Mouse (Mus musculus) liver, embryonic 11.5 days (tissue): Measurements from ENCODE around the gene Cacfd1. TPM values are rescaled to one million over a fixed set of nuclear protein-coding genes. Genes with fewer than 3 reads are reported as not detected.

ENCODE experiments used
- ATAC-seq: fragments of 200-750 bp; cut with Nextera tagmentation; replicated peaks from 2 replicates; pipeline ENCODE4 v1.8.0; 2017; ENCODE audit warnings: moderate number of reproducible peaks, mild to moderate bottlenecking, moderate TSS enrichment, moderate library complexity; ENCODE audit not compliant: low FRiP score
- DNase-seq: peaks from one replicate; pipeline ENCODE4 v3.0.0-alpha.2; 2017; ENCODE audit warnings: low spot score
- H3K27ac ChIP-seq: fragments of 300-500 bp; sonication (generic); 2 replicates; pipeline ENCODE4 v1.5.1; 2014; ENCODE audit warnings: mild to moderate bottlenecking, low read depth, low read length, control low read depth
- H3K27me3 ChIP-seq: fragments of 300-500 bp; sonication (generic); replicated peaks from 2 replicates; pipeline ENCODE4 v1.6.1; 2014; ENCODE audit warnings: low read length, mixed read lengths; ENCODE audit not compliant: control insufficient read depth, insufficient read depth
- H3K36me3 ChIP-seq: fragments of 300-500 bp; sonication (generic); 2 replicates; pipeline ENCODE4 v1.6.1; 2014; ENCODE audit warnings: mild to moderate bottlenecking, low read length, moderate library complexity, mixed read lengths; ENCODE audit not compliant: control insufficient read depth, insufficient read depth
- H3K4me1 ChIP-seq: fragments of 300-500 bp; sonication (generic); replicated peaks from 2 replicates; pipeline ENCODE4 v1.6.1; 2014; ENCODE audit warnings: low read length, mixed read lengths; ENCODE audit not compliant: control insufficient read depth, insufficient read depth
- H3K4me2 ChIP-seq: fragments of 300-500 bp; sonication (generic); 2 replicates; pipeline ENCODE4 v1.6.1; 2014; ENCODE audit warnings: mild to moderate bottlenecking, control low read depth, moderate library complexity
- H3K4me3 ChIP-seq: fragments of 300-500 bp; sonication (generic); 2 replicates; pipeline ENCODE4 v1.5.1; 2014; ENCODE audit warnings: low read depth, low read length, control low read depth
- H3K9ac ChIP-seq: fragments of 300-500 bp; sonication (generic); 2 replicates; pipeline ENCODE4 v1.6.1; 2014; ENCODE audit warnings: low read depth, low read length, control low read depth
- H3K9me3 ChIP-seq: fragments of 300-500 bp; sonication (generic); 2 replicates; pipeline ENCODE4 v1.6.1; 2016; ENCODE audit warnings: low read length, inconsistent platforms, mixed read lengths; ENCODE audit not compliant: control insufficient read depth
- WGBS: fragments of 180-500 bp; shearing (Covaris S2); extraction: QIAGEN DNeasy Blood & Tissue Kit; methylation state at CpG from one replicate; pipeline ENCODE4 v1.1.7; 2014; 5-methylcytosine and 5-hydroxymethylcytosine counted together
- polyA plus RNA-seq: library from polyadenylated mRNA; unstranded; fragments of >200 nt; fragmentation: Nextera tagmentation; extraction: Ambion mirVana; gene quantifications from 2 replicates; pipeline ENCODE4 v1.2.1, GENCODE M21; 2014

The Cacfd1 gene
- polyA plus RNA-seq, 1 experiment from 2014 or later = 32.6 TPM

DNA sequence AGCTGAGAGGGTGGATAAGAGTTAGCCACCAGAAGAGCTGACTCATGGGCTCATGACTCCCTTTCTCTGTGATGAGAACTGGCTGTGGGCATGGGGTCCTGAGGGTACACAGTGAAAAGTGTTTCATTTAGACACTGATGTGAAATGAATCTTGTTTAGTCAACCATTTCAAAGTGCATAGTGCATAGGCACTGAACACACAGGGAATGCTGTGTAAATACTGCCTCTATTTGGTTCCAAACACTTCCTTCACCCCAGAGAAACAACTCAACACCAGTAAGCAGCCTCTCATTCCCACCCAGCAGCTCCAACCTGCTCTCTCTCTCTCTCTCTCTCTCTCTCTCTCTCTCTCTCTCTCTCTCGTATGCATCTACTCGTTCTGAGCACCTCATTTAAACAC is 25.5 kb upstream of the Cacfd1 start:
- ATAC-seq (no peak), DNase-seq (no peak)
- WGBS = 59% methylated on average over 2 of the region's 2 CpGs

DNA sequence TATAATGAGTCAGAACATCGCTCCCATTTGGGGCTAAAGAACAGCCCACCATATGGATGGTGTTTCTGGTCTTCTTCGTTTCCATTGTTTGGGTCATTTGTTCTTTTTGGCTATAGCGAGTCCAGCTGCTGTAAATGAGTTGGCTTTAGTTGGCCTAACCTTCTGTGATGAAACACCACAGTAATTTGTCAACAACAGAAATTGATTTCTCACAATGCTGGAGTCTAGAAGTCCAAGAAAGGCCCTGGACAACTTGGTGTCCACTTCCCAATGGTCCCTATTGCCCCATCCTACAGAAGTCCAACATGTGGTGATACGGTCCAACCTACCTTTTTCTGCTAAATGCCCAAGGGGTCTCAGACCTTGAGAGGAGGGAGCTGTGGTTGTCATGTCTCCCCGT is 25.1 kb upstream of the Cacfd1 start:
- no peak overlapping the region for H3K4me2 ChIP-seq
- H3K27ac ChIP-seq = no peak overlapping the region
- no peak overlapping the region for H3K4me3 ChIP-seq
- H3K36me3 ChIP-seq = no peaks in the 10 kb centered on the region
- no peaks in the 10 kb centered on the region for H3K4me1 ChIP-seq
- DNase-seq (no peak), ATAC-seq (no peak)
- no peak overlapping the region for H3K9ac ChIP-seq
- no peaks in the 10 kb centered on the region for H3K9me3 ChIP-seq
- H3K27me3 ChIP-seq = peaks cover 6% of the 10 kb centered on the region; the same call in 1 of the 2 replicates
- 82% methylated on average over 5 of the region's 5 CpGs for WGBS

More for the DNA sequence above, 25.5 kb upstream of the Cacfd1 start:
- Histone ChIP-seq H3K4me3 (no peak overlapping the region), H3K9ac (no peak overlapping the region), H3K4me2 (no peak overlapping the region), H3K9me3 (no peaks in the 10 kb centered on the region), H3K36me3 (no peaks in the 10 kb centered on the region), H3K27ac (no peak overlapping the region), H3K27me3 (peaks cover 6% of the 10 kb centered on the region; the same call in 1 of the 2 replicates), H3K4me1 (no peaks in the 10 kb centered on the region)

DNA sequence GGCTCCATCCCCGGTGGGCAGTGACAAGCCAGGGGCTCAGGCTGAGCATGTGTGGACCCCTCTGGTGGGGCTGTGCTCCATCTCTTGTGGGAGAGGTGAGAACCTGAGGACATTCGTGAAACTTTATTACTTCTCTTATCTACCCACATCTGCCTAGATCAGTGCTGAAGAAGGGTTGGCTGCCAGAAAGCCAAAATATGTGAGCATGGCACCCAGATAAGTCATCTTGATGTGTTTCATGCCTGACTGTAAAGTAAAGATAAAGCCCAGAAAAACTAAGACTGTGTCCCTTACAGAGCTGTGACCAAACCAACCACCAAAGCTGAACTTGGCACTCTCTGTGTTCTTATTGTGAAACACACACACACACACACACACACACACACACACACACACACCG is 15.8 kb upstream of the Cacfd1 start:
- ATAC-seq (no peak), DNase-seq (no peak)
- no peaks in the 10 kb centered on the region for H3K9me3 ChIP-seq
- no peak overlapping the region for H3K9ac ChIP-seq
- H3K36me3 ChIP-seq = no peaks in the 10 kb centered on the region
- H3K4me1 ChIP-seq = no peaks in the 10 kb centered on the region
- no peak overlapping the region for H3K4me2 ChIP-seq
- no peak overlapping the region for H3K4me3 ChIP-seq
- no peaks in the 10 kb centered on the region for H3K27me3 ChIP-seq
- no peak overlapping the region for H3K27ac ChIP-seq
- WGBS = 61% methylated on average over 3 of the region's 3 CpGs

DNA sequence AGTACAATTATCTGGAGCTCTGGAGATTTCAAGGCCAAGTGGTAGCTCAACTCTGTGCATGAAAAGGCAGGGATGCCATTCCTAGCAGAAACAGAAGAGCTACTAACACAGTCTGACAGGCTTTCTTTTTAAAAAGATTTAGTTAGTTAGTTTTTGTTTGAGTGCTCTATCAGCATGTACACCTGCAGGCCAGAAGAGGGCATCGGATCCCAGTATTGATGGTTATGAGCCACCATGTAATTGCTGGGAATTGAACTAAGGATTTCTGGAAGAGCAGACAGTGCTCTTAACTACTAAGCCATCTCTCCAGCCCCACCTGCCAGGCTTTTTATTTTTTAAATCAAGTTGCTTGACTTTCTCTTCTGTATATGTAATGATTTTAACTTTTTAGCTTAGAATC is 12.2 kb upstream of the Cacfd1 start:
- Histone ChIP-seq H3K27ac (no peak overlapping the region), H3K4me3 (no peak overlapping the region), H3K9ac (no peak overlapping the region), H3K36me3 (no peaks in the 10 kb centered on the region), H3K4me2 (no peak overlapping the region), H3K9me3 (no peaks in the 10 kb centered on the region), H3K4me1 (no peaks in the 10 kb centered on the region), H3K27me3 (no peaks in the 10 kb centered on the region)
- no peak for DNase-seq
- WGBS = 88% methylated on average over 1 of the region's 1 CpGs
- ATAC-seq = no peak

DNA sequence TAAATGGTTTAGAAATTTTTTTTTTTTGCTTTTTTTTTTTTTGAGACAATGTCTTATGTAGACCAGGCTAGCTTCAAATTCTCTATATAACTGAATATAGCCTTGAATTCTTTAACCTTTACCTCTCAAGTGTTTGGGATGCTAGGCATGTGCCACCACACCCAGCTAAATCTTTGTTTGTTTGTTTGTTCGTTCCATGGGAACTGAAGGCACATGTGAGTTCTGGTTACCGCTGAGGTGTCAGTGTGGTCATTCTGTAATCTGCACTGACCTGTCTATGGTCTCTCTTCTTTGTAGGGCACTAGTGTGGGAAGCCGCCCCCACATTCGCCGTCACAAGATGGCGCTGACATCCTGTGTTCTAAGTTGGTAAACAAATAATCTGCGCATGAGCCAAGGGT is 11.7 kb upstream of the Cacfd1 start:
- H3K9me3 ChIP-seq = no peaks in the 10 kb centered on the region
- no peak overlapping the region for H3K4me2 ChIP-seq
- no peaks in the 10 kb centered on the region for H3K4me1 ChIP-seq
- no peak for DNase-seq
- no peaks in the 10 kb centered on the region for H3K27me3 ChIP-seq
- no peak overlapping the region for H3K4me3 ChIP-seq
- 87% methylated on average over 7 of the region's 7 CpGs for WGBS
- H3K9ac ChIP-seq = no peak overlapping the region
- ATAC-seq = no peak
- no peaks in the 10 kb centered on the region for H3K36me3 ChIP-seq
- H3K27ac ChIP-seq = no peak overlapping the region

DNA sequence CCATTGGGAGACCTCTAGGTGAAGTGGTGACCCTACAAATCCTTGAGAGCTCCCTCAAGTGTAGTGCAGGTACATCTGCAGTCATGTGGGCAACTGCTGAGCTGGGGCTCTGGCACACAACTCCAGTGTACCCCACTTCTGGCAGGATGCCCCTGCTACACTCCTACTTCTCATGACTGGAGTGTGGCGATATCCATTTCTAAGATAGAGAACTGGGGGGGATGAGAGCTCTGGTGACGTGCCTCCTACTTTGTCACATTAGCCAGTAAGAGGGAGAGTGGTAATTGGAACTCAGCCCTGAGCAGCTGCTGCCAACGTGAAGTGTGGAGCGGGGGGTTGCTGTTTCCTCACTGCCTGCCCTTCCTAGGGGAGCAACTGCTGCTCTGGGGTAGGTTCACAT is 3.5 kb upstream of the Cacfd1 start:
- Histone ChIP-seq H3K36me3 (no peaks in the 10 kb centered on the region), H3K4me1 (peaks cover 14% of the 10 kb centered on the region), H3K4me3 (no peak overlapping the region), H3K9me3 (no peaks in the 10 kb centered on the region), H3K27ac (no peak overlapping the region), H3K9ac (no peak overlapping the region), H3K4me2 (no peak overlapping the region), H3K27me3 (no peaks in the 10 kb centered on the region)
- DNase-seq (no peak), ATAC-seq (no peak)
- 59% methylated on average over 4 of the region's 4 CpGs for WGBS

DNA sequence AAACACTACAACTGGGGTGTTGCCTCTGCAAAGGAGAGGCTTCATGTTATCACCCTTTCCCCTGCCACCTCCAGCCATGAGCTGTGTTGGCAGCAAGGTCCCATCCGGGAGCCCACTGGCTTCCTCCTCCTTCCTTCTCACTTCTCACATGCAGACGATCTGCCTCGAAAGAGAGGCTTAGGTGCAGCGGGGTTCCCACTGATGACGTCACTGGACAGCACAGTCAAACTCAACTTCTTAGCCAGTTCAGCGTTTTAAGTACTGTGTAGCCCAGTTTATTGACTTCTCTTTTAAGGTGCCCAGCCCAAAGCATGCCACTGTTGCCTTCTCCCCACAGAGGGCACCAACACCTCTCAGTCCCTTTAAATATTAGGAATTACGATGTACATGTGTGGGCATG is 2.0 kb upstream of the Cacfd1 start:
- H3K9me3 ChIP-seq = no peaks in the 10 kb centered on the region
- no peak overlapping the region for H3K4me3 ChIP-seq
- H3K4me2 ChIP-seq = no peak overlapping the region
- H3K27ac ChIP-seq = no peak overlapping the region
- DNase-seq (no peak), ATAC-seq (no peak)
- H3K27me3 ChIP-seq = no peaks in the 10 kb centered on the region
- H3K36me3 ChIP-seq = no peaks in the 10 kb centered on the region
- H3K4me1 ChIP-seq = peaks cover 14% of the 10 kb centered on the region
- H3K9ac ChIP-seq = no peak overlapping the region
- WGBS = 58% methylated on average over 7 of the region's 7 CpGs

DNA sequence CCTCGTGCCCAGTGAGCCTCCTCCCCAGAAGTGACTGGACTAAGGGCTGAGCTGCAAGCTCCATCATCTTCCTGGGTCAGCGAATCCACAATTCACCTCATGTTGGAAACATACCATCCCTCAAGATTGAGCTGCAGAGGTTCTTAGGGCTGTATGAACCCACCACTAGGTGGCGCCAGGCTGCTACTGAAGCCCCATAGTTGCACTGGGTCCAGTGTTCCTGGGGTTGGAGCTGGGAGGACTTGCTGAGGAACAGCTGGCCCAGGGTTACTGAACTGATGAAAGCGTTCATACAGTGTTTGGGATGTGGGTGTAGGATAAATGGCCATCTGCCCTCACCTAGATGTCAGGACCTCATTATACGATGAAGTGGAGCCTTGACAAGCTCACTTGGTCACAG is 8.1 kb downstream of the Cacfd1 start:
- no peak overlapping the region for H3K4me2 ChIP-seq
- ATAC-seq = peak; percentile 58; the same call in 1 of the 2 replicates
- no peak for DNase-seq
- no peaks in the 10 kb centered on the region for H3K9me3 ChIP-seq
- WGBS = 52% methylated on average over 5 of the region's 5 CpGs
- H3K27ac ChIP-seq = no peak overlapping the region
- H3K4me1 ChIP-seq = no peaks in the 10 kb centered on the region
- H3K27me3 ChIP-seq = no peaks in the 10 kb centered on the region
- H3K9ac ChIP-seq = no peak overlapping the region
- H3K4me3 ChIP-seq = no peak overlapping the region
- H3K36me3 ChIP-seq = peaks cover 20% of the 10 kb centered on the region

DNA sequence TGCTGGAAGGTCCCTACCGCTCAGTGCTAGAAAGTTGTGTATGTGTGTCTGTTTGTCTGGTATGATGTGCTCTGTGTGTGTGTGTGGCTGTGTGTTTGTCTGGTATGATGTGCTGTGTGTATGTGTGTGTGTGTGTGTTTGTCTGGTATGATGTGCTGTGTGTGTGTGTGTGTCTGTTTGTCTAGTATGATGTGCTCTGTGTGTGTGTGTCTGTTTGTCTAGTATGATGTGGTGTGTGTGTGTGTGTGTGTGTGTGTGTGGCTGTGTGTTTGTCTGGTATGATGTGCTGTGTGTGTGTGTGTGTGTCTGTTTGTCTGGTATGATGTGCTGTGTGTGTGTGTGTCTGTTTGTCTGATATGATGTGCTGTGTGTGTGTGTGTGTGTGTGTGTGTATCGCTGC is 9.8 kb downstream of the Cacfd1 start:
- ATAC-seq = no peak
- WGBS = 92% methylated on average over 2 of the region's 2 CpGs
- peaks cover 13% of the 10 kb centered on the region for H3K36me3 ChIP-seq

More for the DNA sequence above, 9.8 kb downstream of the Cacfd1 start:
- H3K4me3 ChIP-seq = no peak overlapping the region
- no peak overlapping the region for H3K4me2 ChIP-seq
- no peaks in the 10 kb centered on the region; the same call in 1 of the 2 replicates for H3K27me3 ChIP-seq
- no peak for DNase-seq
- H3K9ac ChIP-seq = no peak overlapping the region
- no peaks in the 10 kb centered on the region for H3K4me1 ChIP-seq
- no peaks in the 10 kb centered on the region for H3K9me3 ChIP-seq
- no peak overlapping the region for H3K27ac ChIP-seq
